Mouse (Mus musculus) brain, adult 2 months (tissue): ENCODE results near the gene Cyth1.
A peak's percentile ranks its signal among the peaks of the same experiment; 100 is the strongest.

Experiments used
- DNase-seq: peaks from one replicate; pipeline ENCODE4 v3.0.0; 2011; ENCODE audit warnings: low read depth, low spot score

Cyth1 gene

DNA sequence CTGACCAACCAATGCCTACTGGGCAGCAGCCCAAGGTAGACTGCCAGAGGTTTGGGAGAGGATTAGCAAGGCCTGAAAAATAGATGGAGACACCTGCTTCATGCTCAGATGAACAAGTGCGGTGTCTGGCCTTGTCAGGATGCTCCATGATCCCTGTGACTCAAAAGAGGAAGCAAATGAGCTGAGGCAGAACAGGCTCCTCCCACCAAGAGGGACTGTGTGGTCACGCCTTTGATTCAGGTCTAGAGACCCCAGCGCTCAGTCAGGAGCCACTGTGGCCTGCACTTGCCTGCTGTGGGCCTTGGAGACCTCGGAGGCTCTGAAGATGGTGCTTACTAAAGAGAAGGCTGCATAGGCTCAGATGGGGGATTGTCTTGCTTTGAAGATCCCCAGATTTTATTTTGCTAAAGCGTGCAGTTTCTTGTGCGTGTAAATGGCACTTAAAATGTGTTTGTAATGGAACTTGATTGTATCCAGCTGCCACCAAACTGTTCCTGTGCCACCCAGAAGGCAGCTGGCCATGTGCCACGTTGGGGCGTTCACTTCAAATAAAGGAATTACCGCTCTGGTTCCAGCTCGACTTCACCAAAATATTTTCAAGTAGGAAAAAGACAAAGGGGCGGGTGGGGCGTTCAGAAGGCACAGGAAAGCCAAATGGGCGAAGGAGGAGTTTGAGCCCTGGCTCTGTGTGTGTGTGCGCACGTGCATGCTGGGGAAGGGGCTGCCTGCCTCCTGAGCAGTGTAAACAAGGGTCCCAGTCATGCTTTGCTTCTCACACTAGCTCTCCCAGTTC lies 6.0 kb upstream of the Cyth1 start:
- DNase-seq: peak; percentile 97

DNA sequence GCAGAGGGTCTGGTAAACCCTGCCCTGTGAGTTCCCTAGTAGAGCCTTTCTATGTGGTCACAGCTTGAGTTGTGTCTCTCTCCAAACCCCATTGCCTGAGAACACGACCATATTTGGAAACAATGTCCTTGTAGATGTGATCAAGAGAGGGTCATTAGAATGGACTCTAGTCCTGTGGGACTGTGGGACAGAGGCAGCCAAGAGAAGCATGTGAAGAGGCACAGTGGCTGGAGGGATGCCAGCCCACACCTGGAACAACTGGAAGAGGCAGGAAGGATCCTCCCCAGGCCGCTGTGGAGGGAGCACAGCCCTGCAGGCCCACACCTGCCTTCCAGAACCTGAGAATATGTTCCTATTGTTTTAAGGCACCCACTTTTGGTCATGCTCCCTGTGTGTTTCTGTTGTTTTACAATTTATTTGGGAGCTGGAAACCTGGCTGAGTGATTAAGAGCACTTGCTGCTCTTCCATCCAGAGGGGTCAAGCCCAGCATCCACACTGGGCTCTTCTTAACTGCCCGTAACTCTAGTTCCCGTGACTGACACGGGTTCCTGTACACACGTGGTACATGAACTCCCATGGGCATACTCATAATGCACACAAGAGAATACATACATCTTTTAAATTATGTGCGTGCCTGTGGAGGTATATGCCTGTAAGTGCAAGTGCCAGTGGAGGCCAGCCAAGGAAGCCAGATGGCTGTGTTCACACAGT lies 5.2 kb upstream of the Cyth1 start:
- DNase-seq: no peak

DNA sequence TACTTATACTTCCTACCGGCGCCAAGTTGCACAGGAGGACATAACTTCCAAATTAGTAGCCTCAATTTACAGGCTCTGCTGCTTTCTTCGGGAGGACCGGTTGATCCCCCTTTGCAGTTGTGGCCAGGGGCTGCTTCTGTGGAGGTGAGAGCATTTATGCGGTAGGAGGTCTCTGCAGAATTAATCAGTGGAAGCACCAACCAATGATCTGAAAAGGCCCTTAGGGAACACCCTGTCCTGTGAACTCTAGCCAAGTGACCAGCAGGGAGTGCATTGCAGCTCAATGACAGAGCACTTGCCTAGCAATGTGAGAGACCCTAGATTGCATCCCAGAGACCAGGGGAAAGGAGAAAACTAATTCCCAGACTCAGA lies 606 bp upstream of the Cyth1 start:
- peak; percentile 46 for DNase-seq

DNA sequence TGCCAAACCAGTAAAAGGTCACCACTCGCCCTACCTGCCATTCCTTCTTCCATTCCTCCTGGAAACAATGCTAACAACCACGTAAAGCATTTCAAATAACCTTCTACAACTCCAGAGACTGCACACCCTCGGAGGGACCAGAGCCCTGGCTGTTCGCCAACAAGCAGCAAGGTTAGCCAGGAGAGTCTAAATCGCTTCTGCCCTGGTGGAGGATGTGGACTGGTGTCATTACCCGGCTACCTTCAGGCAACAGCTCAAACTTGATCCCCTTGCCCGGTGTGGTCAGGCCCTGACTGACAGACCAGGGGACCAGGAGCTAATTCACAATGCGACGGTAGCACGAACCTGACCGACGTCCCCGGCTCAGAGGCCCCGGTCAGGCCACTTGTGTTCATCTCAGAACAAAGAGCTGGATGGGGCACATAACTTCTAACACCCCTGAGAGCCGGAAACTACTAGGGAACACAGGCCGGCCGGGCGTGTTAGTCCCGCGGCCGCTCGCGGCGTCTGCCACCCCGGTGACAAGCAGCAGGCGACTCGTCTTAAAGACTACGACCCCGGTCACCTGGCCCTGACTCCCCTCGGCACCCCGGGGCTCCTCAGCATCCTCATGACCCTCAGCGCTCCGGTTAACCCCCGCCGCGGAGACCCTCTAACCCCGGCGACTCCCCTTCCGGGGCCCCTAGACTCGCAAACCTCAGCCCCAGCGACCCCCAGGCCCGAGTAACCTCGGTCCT lies 865 bp downstream of the Cyth1 start:
- DNase-seq: peak; percentile 53

DNA sequence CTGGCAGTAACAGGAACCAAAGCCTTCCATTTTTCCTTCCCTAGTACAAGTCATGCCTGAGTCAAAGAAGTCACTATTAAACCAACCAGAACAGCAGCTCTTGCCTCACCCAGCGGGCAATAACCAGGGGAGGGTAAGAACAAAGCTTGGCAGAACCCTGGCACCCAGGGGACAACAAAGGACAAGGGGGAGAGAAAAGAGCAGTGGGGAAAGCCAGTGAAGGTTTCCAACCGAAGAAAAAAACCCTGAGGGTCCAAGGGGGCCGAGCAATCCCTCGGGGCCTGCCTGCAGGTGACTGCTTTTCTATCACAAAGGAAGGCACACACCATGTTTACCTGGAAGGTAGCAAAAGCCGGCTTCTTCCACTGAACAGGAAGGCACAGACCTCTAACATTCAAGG lies 1.7 kb downstream of the Cyth1 start:
- no peak for DNase-seq

DNA sequence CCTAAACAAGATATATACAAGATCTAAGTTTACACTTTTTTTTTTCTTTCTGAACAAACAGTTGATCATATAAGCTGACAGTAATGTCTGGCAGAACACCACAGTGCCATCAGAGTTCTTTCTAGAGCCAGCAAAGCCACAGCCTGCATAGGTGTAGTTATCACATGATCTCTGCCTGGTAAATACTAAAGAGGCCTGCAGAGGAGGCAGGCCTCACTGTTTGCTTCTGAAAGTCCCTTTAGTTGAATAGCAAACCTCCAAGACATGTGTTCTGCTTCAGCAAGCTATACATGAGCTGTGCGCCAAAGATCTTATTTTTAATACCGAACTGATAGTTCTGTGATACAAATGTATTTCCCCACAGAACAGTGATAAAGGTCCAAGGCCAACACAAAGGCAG lies 3.3 kb downstream of the Cyth1 start:
- DNase-seq: no peak

DNA sequence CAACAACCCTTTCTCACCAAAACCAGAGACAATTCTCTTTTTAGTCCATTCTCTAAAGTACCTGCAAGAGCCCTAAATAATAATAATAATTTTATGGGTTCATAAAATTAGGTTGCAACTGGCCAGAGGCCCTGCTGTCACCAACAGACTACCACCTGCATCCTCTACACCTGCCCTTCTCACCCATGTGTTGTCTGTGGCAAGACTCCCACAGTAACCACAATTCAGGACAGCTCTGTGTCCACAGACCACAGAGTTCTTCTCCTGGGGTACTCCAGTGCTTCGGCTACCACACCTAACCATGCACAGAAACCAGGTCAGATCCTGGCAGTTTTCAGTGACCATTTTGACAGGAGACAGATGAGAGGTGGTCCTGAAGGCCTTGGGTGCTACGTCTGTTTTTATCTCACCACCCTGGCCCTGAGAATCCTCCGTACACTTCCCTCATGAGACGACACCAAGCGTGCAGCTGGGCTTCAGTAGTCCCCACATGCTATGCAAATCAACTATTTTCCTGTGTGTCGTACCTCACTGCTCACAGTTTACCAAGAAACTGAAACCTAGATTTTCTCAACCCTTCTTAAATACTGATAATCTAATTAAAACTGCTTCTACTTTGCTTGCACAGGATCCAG lies 4.6 kb downstream of the Cyth1 start:
- DNase-seq: no peak

DNA sequence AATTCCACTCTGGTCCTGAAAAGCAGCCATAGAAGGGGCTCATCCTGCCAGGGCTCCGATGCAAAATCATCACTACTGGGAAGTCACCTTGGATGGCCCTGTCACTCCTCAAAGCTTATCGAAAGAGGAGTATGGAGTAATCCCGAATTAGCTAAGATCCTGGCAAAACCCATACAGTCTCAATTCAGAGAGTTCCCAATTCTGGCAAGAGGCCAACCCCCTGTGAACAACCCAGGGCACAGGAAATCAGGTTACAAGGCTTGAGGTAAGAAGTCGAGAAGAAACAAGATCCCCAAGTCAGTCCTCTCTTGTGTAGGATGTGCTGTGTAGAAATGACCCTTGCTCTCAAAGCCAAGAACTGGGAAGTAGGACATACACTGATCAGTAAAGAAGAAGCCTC lies 5.9 kb downstream of the Cyth1 start:
- peak; percentile 53 for DNase-seq

DNA sequence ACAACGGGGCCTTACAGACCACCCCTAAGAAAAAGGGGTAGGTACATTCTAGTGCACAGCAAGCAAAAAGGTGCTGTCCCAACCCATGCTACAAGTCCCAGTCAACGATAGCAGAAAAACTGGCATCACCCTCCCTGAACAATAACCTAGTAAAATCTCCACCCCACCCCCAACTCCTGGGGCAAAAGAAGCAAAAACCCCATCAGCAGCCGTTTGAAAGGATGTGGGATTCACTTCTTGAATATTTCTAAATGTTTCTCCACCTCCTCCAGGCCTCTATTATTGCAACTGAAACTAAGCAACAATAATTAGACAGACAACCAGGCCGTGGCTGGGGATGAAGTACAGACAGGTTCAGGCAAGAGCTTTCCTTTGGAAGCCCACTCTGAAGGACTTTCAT lies 8.0 kb downstream of the Cyth1 start:
- no peak for DNase-seq

DNA sequence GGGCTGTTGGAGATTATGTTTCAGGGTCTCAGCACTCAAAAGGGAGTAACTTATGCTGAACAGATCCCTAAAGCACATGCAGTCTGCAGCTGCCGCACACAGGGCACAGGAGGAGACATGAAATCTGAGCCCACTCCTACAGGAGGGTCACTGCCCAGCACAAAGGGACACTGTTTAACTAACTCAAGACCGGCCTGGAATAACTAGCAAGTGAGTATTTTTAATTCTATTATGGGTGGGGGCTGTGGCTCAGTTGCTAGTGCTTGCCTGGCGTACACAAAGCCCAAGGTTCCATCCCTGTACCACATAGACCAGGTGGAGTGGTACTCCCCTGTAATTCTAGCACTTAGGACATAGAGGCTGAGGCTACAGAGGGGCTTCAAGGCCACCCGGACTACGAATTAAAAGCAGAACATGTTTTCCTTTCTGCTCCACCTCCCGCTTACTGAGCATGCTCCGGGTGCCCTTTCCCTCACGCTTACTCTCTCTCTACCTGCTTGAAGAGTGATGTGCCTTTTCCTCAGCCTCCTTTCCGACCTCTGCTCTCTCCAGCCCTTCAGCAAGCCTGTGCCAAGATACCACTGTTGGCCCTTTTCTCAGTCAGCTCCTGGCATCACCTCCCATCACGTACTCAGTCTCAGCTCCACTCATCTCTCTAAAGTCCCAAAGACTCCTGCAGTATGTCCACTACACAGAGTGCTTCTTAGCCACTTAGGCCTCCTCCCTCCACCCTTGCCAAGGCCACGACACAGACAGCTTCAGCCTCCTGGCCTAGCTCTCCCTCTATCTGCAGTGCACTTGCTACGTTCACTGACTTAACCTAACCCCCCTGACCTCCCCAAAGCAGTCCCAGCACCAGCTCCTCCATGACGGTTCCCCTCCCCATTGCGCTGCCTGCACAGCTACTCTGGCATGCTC lies 8.9 kb downstream of the Cyth1 start:
- DNase-seq: no peak

DNA sequence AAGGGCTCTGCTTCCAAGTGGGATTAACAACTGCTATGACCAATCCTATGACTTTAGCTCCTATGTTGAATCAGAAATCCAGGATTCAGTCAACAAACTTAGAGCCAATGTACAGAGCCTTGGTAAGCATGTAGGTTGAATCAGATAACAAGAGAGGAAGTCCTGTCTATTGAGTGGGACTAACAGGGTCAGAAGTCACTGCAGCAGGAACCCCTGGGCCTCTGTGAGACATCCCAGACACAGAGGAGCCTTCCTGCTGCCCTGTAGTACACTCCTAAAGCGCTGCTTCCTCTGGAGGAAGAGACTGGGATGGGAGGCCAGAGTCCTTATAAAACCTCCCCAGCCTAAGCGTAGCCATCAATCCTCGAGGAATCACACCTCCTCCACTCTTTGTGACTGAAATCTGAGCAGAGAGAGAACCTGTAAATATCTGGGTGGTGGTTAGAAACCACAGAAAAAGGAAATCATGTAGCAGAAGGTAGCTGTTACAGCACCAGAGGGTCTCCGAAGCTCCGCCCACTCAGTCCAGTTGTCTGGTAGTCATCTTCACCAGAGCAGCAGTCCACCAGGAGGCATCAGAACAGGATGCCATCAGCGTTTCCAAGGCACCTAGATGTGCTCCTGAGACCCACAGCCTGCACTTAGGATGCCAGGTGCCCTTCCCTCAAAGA lies 11.7 kb downstream of the Cyth1 start:
- DNase-seq: no peak

DNA sequence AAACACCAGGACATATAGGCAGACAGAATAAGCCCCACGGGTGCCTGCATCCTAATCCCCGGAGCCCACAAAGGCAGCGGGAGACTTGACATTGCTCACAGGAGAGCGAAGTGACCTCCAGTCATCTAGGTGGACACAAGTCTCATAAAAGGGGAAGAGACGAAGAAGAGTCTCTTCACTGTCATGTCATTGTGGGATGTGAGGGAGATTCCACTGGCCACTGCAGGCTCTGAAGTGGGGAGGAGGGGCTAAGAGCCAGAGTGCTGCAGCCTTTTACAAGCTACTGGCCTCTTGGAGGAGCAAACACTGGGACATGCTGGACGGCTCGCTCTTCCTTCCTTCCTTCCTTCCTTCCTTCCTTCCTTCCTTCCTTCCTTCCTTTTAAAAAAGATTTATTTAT lies 13.5 kb downstream of the Cyth1 start:
- DNase-seq: no peak

DNA sequence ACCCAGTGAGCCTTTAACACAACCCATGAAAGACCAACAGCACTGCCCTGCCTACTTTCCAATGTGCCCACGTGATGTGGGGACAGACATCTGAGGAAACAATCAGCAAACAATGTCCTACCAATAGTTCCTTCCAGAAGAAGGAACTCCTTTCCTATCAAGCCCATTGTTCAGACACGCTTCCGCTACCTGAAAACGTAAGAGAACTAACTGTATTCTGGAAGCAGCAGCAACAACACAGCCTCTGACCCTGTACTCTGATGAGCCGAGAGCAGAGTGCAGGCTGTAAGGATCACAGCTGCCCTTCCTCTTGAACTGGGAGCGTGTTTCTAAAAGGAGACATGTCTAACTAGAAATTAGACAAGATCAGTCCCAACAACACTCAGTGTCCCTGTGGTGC lies 13.9 kb downstream of the Cyth1 start:
- DNase-seq: no peak

DNA sequence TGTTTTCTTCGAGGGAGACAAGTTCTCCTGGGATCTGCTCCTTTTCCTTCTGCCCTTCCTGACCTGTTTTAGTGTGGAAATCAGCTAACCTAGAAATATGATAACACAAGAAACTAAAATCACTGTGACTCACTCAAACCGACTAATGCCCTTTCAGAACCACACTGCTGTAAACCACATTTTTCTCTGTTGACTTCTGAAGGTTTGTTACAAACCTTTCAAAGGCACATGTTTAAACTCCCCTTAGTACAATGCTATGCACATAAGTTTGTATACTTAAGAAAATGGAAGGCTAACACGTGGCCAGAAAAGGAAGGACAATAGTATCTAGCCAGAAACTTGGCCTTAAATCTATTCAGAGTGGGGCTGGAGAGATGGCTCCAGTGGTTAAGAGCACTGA lies 14.5 kb downstream of the Cyth1 start:
- DNase-seq: no peak

DNA sequence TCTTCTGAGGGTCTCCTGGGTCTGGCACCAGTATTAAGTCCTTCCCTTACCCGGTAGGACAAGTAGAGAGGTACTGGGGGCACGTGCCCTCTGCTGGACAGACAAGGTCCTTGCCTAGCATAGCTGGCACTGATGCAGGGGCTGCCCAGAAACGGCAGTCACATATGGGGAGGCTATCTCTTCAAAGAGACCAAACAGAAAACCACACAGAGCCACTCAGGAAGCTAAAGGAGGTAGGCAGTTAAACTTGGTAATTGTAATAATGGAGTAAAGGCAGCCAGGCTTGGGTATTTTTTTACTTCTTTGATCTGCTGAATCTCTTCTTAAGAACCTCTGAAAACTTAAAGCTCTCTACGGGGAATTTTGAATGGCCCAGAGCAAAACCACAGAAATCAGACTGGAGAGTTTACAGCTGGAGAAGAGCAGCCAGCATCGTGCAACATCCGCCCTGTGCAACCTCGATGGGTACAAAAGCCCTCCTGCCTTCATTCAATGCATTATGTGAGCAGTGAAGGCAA lies 16.0 kb downstream of the Cyth1 start:
- peak; percentile 46 for DNase-seq

DNA sequence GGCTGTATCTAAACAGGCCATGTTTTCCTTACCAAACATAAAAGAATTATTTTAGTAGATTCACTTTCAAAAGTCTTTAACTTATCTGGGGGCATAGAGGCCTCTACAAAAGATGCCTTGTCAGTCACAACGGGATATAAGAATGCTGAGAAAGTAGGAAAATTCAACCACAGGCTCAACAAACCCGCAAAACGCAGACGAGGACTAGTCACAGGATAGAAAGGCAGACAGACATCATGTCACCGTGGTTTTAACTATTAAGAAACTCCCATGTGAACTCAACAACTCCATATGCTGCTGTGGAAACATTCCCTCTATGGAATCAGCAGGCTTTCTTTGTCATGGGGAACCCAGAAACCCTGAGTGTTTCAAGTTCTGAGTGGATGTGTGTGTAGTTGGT lies 18.5 kb downstream of the Cyth1 start:
- DNase-seq: no peak

DNA sequence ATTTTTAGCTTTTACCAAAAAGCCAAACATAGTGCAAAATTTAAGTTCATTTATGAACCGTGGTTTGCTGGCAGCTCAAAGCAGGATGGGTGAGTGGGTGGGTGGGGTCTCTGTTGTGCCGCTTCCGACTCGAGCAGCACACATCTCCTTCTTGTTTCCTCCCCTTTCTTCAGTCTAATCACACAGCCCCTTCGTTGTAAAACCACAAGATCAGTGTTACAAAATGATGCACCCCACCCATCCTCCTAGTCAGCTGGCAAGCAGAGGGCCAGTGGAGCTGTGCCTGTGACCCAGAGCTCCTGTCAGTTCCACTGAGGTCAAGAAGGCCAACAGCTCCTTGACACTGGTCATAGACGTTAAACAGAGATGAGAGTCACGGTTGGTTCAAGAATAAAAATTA lies 20.7 kb downstream of the Cyth1 start:
- DNase-seq: no peak

DNA sequence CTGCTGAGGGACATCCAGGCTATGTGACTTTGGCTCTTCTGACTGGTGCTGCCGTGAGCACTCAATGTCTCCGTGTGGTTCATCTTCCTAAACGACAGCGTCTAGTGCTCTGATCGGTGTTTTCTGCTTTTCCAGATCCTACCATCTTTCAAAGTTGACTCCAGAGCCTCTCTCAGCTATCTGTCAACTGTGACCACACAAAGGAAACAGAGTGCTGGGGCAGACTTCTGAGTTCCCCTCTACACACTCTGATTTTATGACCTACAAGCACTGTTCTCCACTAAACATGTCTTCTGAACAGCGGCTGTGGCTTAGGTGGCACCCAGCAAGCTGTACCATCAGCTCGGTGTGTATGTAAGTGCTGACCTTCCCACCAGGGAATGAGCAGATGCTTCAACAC lies 21.5 kb downstream of the Cyth1 start:
- no peak for DNase-seq

DNA sequence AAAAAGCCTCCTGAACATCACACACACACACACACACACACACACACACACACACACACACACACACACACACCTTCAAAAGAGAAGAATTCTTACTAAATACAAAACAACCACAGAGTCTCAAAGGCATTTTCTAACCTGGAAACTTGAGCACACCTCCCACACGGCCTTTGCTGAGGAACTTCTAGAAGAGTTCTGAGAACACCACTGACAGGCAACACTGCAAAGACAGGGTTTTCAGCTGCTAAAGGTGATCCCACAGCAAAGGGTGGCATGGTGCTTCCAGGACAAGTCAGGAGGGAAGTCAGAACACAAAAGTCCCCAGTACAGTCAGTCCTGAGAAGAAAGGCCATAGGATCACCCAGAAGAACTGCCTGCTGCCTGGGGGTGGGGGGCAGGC lies 22.5 kb downstream of the Cyth1 start:
- DNase-seq: no peak

DNA sequence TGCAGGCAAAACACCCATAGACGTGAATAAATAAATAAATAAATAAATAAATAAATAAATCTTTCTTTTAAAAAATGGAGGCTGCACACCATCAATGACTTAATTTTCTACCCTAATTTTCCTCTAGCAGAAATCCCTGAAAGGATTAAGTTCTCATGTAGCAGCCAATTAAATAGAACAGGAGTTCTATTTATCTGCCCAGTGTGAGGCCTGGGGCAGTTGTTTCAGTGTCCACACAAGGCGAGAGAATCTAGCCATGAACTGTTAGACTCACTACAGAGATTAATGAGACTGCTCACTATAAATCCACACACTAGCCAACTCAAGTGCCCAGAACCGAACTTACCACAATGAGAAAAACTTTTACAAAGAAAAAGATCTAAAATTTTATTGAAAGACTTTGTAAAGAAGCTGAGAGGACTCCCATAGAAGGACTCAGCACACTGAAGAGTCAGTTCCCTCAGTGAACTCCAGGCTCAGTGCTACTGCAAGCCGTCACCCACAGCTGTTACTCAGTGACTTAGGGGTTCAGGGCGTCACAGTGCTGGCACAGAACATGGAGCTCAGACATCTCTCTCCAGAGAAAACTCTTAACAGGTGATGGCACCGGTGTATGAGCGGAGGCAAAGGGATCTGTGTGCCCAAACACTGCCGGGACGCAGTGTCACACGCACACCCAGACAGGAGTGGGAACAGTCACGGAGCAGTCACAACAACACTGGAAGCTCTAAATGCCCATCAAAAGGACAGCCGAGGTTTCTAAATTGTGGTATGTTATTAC lies 23.1 kb downstream of the Cyth1 start:
- DNase-seq: no peak
